Comparison of ENCODE assay signal across 8 mouse cellular contexts in the genomic region with DNA sequence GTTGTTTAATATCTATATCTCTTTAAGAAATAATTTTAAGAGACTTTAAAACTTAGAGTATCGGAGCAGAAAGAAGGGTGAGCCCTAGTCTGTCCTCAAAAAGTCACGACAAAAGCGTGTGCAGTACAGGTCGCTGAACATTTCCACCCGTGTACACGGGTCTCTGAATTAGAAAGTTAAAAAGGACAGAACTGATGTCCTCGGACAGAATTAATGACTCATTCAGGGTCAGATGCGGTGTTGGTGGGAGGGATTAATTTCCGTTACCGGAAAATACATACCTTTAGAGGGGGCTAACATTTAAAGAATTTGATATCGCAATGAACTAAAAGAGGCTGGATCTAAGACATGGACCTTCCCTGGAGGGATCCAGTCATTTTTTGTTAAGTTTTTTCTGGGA.
DNase-seq lines count a peak whose midpoint lies in the region; ATAC-seq and TF ChIP-seq lines count a peak whose summit lies in the region.

No protein-coding gene starts in this region.

- peak overlapping the region; percentile 75 for H3K4me2 ChIP-seq in hindbrain, embryonic 12.5 days (replicated peaks)
- H3K4me2 ChIP-seq in midbrain, embryonic 12.5 days (replicated peaks) = peak overlapping the region; percentile 76

- WGBS in kidney, adult 2 months = 17% methylated on average over 11 of the region's 11 CpGs
- WGBS in bone marrow, adult 2 months = 17% methylated on average over 11 of the region's 11 CpGs
- 9% methylated on average over 11 of the region's 11 CpGs for WGBS in hindbrain, embryonic 12.5 days
- WGBS in midbrain, embryonic 12.5 days = 10% methylated on average over 11 of the region's 11 CpGs

- no peaks in the 10 kb centered on the region for H3K36me3 ChIP-seq in kidney, adult 2 months (ENCODE audit: control insufficient read depth, insufficient read depth, low read length)
- no peaks in the 10 kb centered on the region for H3K36me3 ChIP-seq in hindbrain, embryonic 12.5 days
- H3K36me3 ChIP-seq in midbrain, embryonic 12.5 days = no peaks in the 10 kb centered on the region

- H3K27ac ChIP-seq in kidney, adult 2 months (ENCODE audit: insufficient read depth, low read depth, low read length) = peak overlapping the region; percentile 85
- H3K27ac ChIP-seq in bone marrow, adult 2 months (ENCODE audit: control insufficient read depth, insufficient read depth, low read depth, low read length, poor library complexity) = no peak overlapping the region; the same call in 1 of the 2 replicates
- peak overlapping the region; percentile 100; the same call in 1 of the 2 replicates for H3K27ac ChIP-seq in hindbrain, embryonic 12.5 days
- no peak overlapping the region for H3K27ac ChIP-seq in midbrain, embryonic 12.5 days (replicated peaks)

- H3K4me3 ChIP-seq in kidney, adult 2 months (ENCODE audit: insufficient read depth, low read depth, low read length) = peak overlapping the region; percentile 61
- H3K4me3 ChIP-seq in bone marrow, adult 2 months (replicated peaks; ENCODE audit: control insufficient read depth, low read depth, low read length) = peak overlapping the region; percentile 54
- peak overlapping the region; percentile 97 for H3K4me3 ChIP-seq in hindbrain, embryonic 12.5 days
- peak overlapping the region; percentile 95 for H3K4me3 ChIP-seq in midbrain, embryonic 12.5 days

- no peaks in the 10 kb centered on the region; the same call in 1 of the 2 replicates for H3K4me1 ChIP-seq in kidney, adult 2 months (ENCODE audit: control insufficient read depth, insufficient read depth, low read length)
- H3K4me1 ChIP-seq in bone marrow, adult 2 months (ENCODE audit: control insufficient read depth, insufficient read depth, low read length) = no peaks in the 10 kb centered on the region
- H3K4me1 ChIP-seq in hindbrain, embryonic 12.5 days = peaks cover 19% of the 10 kb centered on the region
- peaks cover 15% of the 10 kb centered on the region for H3K4me1 ChIP-seq in midbrain, embryonic 12.5 days

- H3K9me3 ChIP-seq in hindbrain, embryonic 12.5 days (replicated peaks) = no peaks in the 10 kb centered on the region
- H3K9me3 ChIP-seq in midbrain, embryonic 12.5 days = no peaks in the 10 kb centered on the region

- H3K27me3 ChIP-seq in kidney, adult 2 months (replicated peaks; ENCODE audit: control insufficient read depth, insufficient read depth, low read length) = no peaks in the 10 kb centered on the region
- no peaks in the 10 kb centered on the region for H3K27me3 ChIP-seq in hindbrain, embryonic 12.5 days
- H3K27me3 ChIP-seq in midbrain, embryonic 12.5 days = peaks cover 17% of the 10 kb centered on the region

- TF ChIP-seq POLR2A in kidney, adult 2 months (IDR thresholded peaks at IDR 0.05; ENCODE audit: low read depth, low read length) = no peak
- TF ChIP-seq POLR2A in bone marrow, adult 2 months (IDR thresholded peaks at IDR 0.05; ENCODE audit: borderline replicate concordance, control insufficient read depth, low read depth, low read length) = no peak

- DNase-seq in kidney, adult 2 months = no peak
- DNase-seq in kidney, postnatal 36 days = no peak
- no peak for DNase-seq in left cerebral cortex, postnatal 14 days (ENCODE audit: low spot score in 2 of 2)
- no peak for DNase-seq in cerebellum, postnatal 4 days (ENCODE audit: low spot score in 2 of 2)
- no peak for DNase-seq in cerebellum, adult 18-20 months

- no peak for ATAC-seq in hindbrain, embryonic 12.5 days (ENCODE audit: low FRiP score)
- no peak for ATAC-seq in midbrain, embryonic 12.5 days (ENCODE audit: low FRiP score, low read depth)

- intact Hi-C loops in left cerebral cortex, postnatal 14 days (cut with DNase I) = loop anchor here (2.0 kb wide), 1 partner anchor 153 kb away; the partner anchor contains the start of gene Smim15

- H3K9ac ChIP-seq in hindbrain, embryonic 12.5 days = peak overlapping the region; percentile 89
- peak overlapping the region; percentile 86 for H3K9ac ChIP-seq in midbrain, embryonic 12.5 days (replicated peaks)

- TF ChIP-seq CTCF in kidney, adult 2 months (conservative IDR thresholded peaks at IDR 0.05; ENCODE audit: insufficient read depth, insufficient read length, low read depth, low read length) = no peak
- no peak for TF ChIP-seq CTCF in bone marrow, adult 2 months (IDR thresholded peaks at IDR 0.05; ENCODE audit: control insufficient read depth, insufficient read depth, low read length)

Comparison
In these comparisons a context has a peak if more than half of its experiments do, and no peak if none do; other contexts are left out.
1. H3K27ac ChIP-seq: peak in kidney, adult 2 months (single experiment) and hindbrain, embryonic 12.5 days (single experiment); none in bone marrow, adult 2 months (single experiment) and midbrain, embryonic 12.5 days (single experiment).
2. Peak in every context shown above with its lines, with median percentiles within 50 percentile points of each other: H3K4me3 ChIP-seq.